Mouse (Mus musculus): ENCODE results near the gene Adgrf1. TPM values are rescaled to one million over a fixed set of nuclear protein-coding genes. Genes with fewer than 3 reads are reported as not detected.

Adgrf1 gene
- polyA plus RNA-seq, 1 experiment from 2014 or later: not detected

DNA sequence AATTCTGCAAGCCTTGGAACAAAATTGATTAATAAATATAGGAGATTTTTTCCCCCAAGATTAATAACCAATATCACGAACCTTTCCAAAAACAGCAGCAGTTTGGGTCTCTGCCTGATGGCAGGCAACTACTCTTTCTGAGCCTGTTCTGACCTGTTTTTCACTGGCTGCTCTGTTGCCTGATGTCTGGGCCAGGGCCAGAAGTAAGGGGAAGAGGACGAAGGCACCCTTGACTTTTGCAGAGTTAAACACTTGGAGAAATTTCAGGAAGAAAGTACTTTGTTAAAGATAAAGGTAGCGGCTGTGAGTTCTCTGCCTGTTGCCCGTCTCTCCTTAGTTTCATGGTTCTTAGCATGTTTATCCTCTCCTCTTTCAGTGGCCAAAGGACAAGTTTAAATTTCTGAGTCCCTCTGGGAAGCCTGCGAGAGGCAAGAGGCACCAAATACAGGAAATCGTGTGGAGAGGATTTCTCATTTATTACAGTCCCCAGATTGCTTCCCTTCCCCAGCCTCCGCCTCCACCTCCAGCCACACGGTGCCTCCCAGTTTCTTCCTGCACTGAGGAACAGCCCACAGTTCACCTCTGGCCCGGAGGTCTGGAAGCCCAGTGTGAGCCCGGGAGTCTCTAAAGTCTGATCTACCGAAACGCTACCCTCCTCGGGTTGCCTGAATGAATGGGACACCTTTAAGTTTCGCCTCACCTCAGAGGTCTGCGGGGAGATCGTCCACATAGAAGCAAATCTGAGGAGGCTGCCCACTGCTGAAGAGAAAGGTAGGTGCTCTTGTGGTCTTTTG is 89.9 kb downstream of the Adgrf1 start, which contains the start of gene Adgrf5:
Gene Adgrf5, plus strand, starts transcription at position 626 of the 794 bp plus-strand sequence.
- Histone ChIP-seq H3K27ac (replicated peaks; ENCODE audit: low read depth, low read length) (no peak within 1 kb of the TSS), H3K9ac (replicated peaks; ENCODE audit: low read length) (no peak within 1 kb of the TSS), H3K4me3 (ENCODE audit: low read depth, low read length) (0 out of 2 replicates have a peak within 1 kb of the TSS, but pooled peaks have one; percentile 5), H3K27me3 (ENCODE audit: control insufficient read depth, insufficient read depth, low read length) (no peaks in the 10 kb centered on the region), H3K36me3 (replicated peaks; ENCODE audit: control insufficient read depth, insufficient read depth, low read depth, low read length) (no peaks in the 10 kb centered on the region), H3K9me3 (replicated peaks; ENCODE audit: control insufficient read depth, low read length) (no peaks in the 10 kb centered on the region), H3K4me2 (ENCODE audit: low read depth, low read length) (no peak within 1 kb of the TSS), H3K4me1 (ENCODE audit: control insufficient read depth, insufficient read depth, low read length) (no peaks in the 10 kb centered on the region)
- DNase-seq (ENCODE audit: low spot score) (no peak), ATAC-seq (replicated peaks; ENCODE audit: insufficient number of reproducible peaks, low FRiP score, low TSS enrichment, low read depth) (no peak)
- 53% methylated on average over 16 of the region's 16 CpGs for WGBS

DNA sequence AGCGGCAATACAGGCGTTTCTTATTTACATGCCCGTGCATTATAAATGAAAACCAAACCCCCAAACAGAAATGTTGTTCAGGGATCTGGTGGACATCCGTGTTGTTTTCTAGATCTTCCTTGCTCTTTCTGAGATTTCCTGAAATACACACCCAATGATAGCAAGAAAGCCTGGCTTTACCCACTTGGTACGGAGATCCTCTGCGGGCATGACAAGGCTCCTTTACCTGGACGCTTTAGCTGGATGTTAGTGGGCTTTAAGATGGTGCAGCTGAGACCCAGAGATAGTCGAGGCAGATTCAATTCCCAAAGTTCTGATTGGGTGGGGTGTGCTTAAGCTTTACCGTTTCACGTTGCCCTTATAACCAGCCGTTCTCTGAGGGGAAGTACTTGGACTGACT is 90.9 kb downstream of the Adgrf1 start:
- ATAC-seq (replicated peaks; ENCODE audit: insufficient number of reproducible peaks, low FRiP score, low TSS enrichment, low read depth) (no peak), DNase-seq (ENCODE audit: low spot score) (no peak)
- Histone ChIP-seq H3K9me3 (replicated peaks; ENCODE audit: control insufficient read depth, low read length) (no peaks in the 10 kb centered on the region), H3K27ac (replicated peaks; ENCODE audit: low read depth, low read length) (no peak overlapping the region), H3K27me3 (ENCODE audit: control insufficient read depth, insufficient read depth, low read length) (no peaks in the 10 kb centered on the region), H3K9ac (replicated peaks; ENCODE audit: low read length) (no peak overlapping the region), H3K4me3 (ENCODE audit: low read depth, low read length) (0 out of 2 replicates have a peak overlapping the region, but pooled peaks have one; percentile 5), H3K4me2 (ENCODE audit: low read depth, low read length) (no peak overlapping the region), H3K36me3 (replicated peaks; ENCODE audit: control insufficient read depth, insufficient read depth, low read depth, low read length) (no peaks in the 10 kb centered on the region), H3K4me1 (ENCODE audit: control insufficient read depth, insufficient read depth, low read length) (no peaks in the 10 kb centered on the region)
- 84% methylated on average over 11 of the region's 11 CpGs for WGBS

DNA sequence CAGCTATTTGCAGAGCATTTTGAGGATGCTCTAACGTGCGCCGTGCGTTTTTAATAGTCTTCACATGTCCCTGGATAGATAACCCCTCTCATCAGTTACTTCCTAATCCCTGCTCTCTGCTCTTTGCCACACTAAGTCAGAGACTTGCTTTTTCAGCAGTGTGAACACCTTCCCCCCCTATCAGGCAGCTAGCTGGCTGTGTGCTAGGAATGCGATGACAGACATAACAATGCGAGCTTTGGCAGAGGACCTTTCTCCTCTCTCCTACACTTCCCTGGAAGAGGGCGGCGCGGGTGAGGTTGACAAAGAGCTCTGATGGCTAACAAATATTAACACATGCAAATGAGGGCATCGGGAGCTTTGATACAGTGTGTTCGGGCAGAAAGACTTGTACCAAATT is 92.2 kb downstream of the Adgrf1 start:
- 62% methylated on average over 11 of the region's 11 CpGs for WGBS
- no peak for ATAC-seq (replicated peaks; ENCODE audit: insufficient number of reproducible peaks, low FRiP score, low TSS enrichment, low read depth)
- no peak overlapping the region for H3K4me3 ChIP-seq (ENCODE audit: low read depth, low read length)
- H3K36me3 ChIP-seq (replicated peaks; ENCODE audit: control insufficient read depth, insufficient read depth, low read depth, low read length): no peaks in the 10 kb centered on the region
- no peak overlapping the region for H3K9ac ChIP-seq (replicated peaks; ENCODE audit: low read length)
- no peaks in the 10 kb centered on the region for H3K4me1 ChIP-seq (ENCODE audit: control insufficient read depth, insufficient read depth, low read length)
- DNase-seq (ENCODE audit: low spot score): no peak
- H3K27me3 ChIP-seq (ENCODE audit: control insufficient read depth, insufficient read depth, low read length): no peaks in the 10 kb centered on the region
- no peak overlapping the region for H3K27ac ChIP-seq (replicated peaks; ENCODE audit: low read depth, low read length)
- no peaks in the 10 kb centered on the region for H3K9me3 ChIP-seq (replicated peaks; ENCODE audit: control insufficient read depth, low read length)
- no peak overlapping the region for H3K4me2 ChIP-seq (ENCODE audit: low read depth, low read length)

DNA sequence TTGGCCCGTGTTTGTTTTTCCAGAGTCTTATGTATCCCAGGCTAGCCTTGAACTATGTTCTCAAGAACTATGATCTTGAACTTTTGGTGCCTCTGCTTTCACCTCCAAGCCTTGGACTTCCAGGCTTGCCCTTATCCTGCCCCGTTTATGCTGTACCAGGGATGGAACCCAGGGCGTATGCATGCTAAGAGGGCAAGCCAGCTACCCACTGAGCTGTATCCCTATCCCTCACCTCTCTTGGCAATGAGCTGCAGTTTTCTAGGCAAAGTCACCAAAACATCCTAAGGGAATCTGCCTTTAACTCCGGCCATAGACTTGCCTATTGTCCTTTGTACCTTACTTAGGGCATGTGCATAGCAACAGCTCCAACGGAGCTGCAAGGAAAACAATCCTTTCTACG is 92.8 kb downstream of the Adgrf1 start:
- no peaks in the 10 kb centered on the region for H3K36me3 ChIP-seq (replicated peaks; ENCODE audit: control insufficient read depth, insufficient read depth, low read depth, low read length)
- H3K27ac ChIP-seq (replicated peaks; ENCODE audit: low read depth, low read length): no peak overlapping the region
- H3K9ac ChIP-seq (replicated peaks; ENCODE audit: low read length): no peak overlapping the region
- WGBS: 62% methylated on average over 6 of the region's 6 CpGs
- no peak for ATAC-seq (replicated peaks; ENCODE audit: insufficient number of reproducible peaks, low FRiP score, low TSS enrichment, low read depth)
- no peak for DNase-seq (ENCODE audit: low spot score)
- H3K4me3 ChIP-seq (ENCODE audit: low read depth, low read length): no peak overlapping the region
- H3K4me2 ChIP-seq (ENCODE audit: low read depth, low read length): no peak overlapping the region
- no peaks in the 10 kb centered on the region for H3K27me3 ChIP-seq (ENCODE audit: control insufficient read depth, insufficient read depth, low read length)
- H3K4me1 ChIP-seq (ENCODE audit: control insufficient read depth, insufficient read depth, low read length): no peaks in the 10 kb centered on the region
- no peaks in the 10 kb centered on the region for H3K9me3 ChIP-seq (replicated peaks; ENCODE audit: control insufficient read depth, low read length)

DNA sequence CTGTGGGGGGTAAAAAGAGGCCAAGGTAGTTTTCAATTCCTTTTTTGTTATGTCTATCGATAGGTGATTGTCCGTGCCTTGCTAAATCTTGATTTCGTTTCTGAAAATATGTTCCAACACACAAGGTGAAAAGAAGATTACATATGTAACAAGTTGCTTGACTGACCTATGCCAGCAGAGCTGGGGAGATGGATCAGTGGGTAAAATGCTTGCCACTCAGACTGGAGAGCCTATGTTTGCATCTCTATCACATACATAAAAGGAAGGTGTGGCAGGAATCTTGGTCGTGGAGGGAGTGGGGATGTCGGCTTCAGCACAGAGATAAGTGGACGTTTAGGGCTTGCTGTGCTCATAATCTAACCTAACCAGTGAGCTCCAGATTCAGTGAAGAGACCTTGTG is 93.8 kb downstream of the Adgrf1 start:
- Histone ChIP-seq H3K4me1 (ENCODE audit: control insufficient read depth, insufficient read depth, low read length) (no peaks in the 10 kb centered on the region), H3K27me3 (ENCODE audit: control insufficient read depth, insufficient read depth, low read length) (no peaks in the 10 kb centered on the region), H3K9ac (replicated peaks; ENCODE audit: low read length) (no peak overlapping the region), H3K4me2 (ENCODE audit: low read depth, low read length) (no peak overlapping the region), H3K27ac (replicated peaks; ENCODE audit: low read depth, low read length) (no peak overlapping the region), H3K9me3 (replicated peaks; ENCODE audit: control insufficient read depth, low read length) (no peaks in the 10 kb centered on the region), H3K4me3 (ENCODE audit: low read depth, low read length) (no peak overlapping the region), H3K36me3 (replicated peaks; ENCODE audit: control insufficient read depth, insufficient read depth, low read depth, low read length) (no peaks in the 10 kb centered on the region)
- ATAC-seq (replicated peaks; ENCODE audit: insufficient number of reproducible peaks, low FRiP score, low TSS enrichment, low read depth): no peak
- DNase-seq (ENCODE audit: low spot score): no peak
- WGBS: 67% methylated on average over 6 of the region's 6 CpGs

DNA sequence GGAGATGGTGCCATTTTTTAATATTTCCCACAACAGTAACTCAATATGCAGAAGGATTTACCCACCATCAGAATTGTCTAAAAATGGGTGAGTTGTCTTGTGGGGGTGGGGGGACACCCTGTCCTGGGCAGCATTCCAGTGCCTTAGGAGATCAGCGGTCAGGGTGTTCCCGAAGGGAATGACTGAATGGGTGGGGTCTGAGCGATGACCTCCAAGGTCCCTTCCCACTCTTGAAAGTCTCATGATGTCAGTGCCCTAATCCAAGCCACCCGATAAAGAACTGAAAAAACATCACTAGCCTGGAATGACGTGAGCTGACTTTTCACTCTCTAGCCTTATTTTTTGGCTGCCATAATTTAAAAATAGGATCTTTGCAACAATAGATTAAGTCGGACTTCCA is 95.2 kb downstream of the Adgrf1 start:
- H3K27ac ChIP-seq (replicated peaks; ENCODE audit: low read depth, low read length): no peak overlapping the region
- no peaks in the 10 kb centered on the region for H3K4me1 ChIP-seq (ENCODE audit: control insufficient read depth, insufficient read depth, low read length)
- H3K27me3 ChIP-seq (ENCODE audit: control insufficient read depth, insufficient read depth, low read length): no peaks in the 10 kb centered on the region
- H3K4me2 ChIP-seq (ENCODE audit: low read depth, low read length): no peak overlapping the region
- no peaks in the 10 kb centered on the region for H3K36me3 ChIP-seq (replicated peaks; ENCODE audit: control insufficient read depth, insufficient read depth, low read depth, low read length)
- ATAC-seq (replicated peaks; ENCODE audit: insufficient number of reproducible peaks, low FRiP score, low TSS enrichment, low read depth) (no peak), DNase-seq (ENCODE audit: low spot score) (no peak)
- WGBS: 81% methylated on average over 6 of the region's 6 CpGs
- no peak overlapping the region for H3K4me3 ChIP-seq (ENCODE audit: low read depth, low read length)
- no peaks in the 10 kb centered on the region for H3K9me3 ChIP-seq (replicated peaks; ENCODE audit: control insufficient read depth, low read length)
- H3K9ac ChIP-seq (replicated peaks; ENCODE audit: low read length): no peak overlapping the region

DNA sequence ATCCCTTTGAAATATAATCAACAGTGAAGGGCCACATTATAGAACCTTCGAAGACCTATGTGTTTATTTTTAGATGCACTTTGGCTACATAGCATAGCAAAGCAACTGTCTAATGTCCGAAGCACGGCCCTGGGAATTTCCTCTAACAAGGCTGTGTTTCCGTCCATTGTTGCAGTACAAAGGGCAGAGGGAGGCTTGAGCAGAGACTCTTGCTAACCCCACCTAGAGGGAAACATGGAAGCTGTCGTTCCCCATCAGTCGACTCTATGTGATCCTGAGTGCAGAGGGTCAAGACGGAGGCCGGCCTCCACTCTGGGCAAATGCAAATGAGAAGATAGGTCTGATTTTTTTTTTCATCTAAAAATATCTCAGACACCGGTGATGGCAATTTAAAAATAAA is 96.4 kb downstream of the Adgrf1 start:
- 69% methylated on average over 9 of the region's 9 CpGs for WGBS
- H3K4me3 ChIP-seq (ENCODE audit: low read depth, low read length): no peak overlapping the region
- no peak overlapping the region for H3K27ac ChIP-seq (replicated peaks; ENCODE audit: low read depth, low read length)
- ATAC-seq (replicated peaks; ENCODE audit: insufficient number of reproducible peaks, low FRiP score, low TSS enrichment, low read depth): no peak
- H3K27me3 ChIP-seq (ENCODE audit: control insufficient read depth, insufficient read depth, low read length): no peaks in the 10 kb centered on the region
- H3K4me2 ChIP-seq (ENCODE audit: low read depth, low read length): no peak overlapping the region
- no peaks in the 10 kb centered on the region for H3K36me3 ChIP-seq (replicated peaks; ENCODE audit: control insufficient read depth, insufficient read depth, low read depth, low read length)
- no peaks in the 10 kb centered on the region for H3K4me1 ChIP-seq (ENCODE audit: control insufficient read depth, insufficient read depth, low read length)
- H3K9me3 ChIP-seq (replicated peaks; ENCODE audit: control insufficient read depth, low read length): no peaks in the 10 kb centered on the region
- H3K9ac ChIP-seq (replicated peaks; ENCODE audit: low read length): no peak overlapping the region
- DNase-seq (ENCODE audit: low spot score): no peak

DNA sequence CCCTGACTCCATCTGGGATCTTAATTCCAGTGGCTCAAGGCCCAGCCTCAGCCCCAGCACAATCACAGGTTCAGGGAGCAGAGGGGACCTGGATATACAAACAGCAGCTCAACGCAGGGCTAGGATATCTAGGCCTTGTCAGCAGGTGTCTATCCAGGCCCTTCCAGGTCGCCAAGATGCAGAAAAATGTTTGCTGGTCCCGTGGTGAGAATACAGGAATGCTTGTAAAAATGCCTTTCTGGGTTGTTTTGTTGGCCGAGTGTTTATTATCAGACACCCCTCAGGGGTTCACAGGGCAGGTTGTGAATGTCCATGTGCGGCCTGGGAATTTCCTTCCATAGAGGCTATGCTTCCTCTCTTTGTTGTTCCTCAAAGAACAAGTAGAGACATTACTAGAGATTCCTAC is 98.0 kb downstream of the Adgrf1 start:
- ATAC-seq (replicated peaks; ENCODE audit: insufficient number of reproducible peaks, low FRiP score, low TSS enrichment, low read depth) (no peak), DNase-seq (ENCODE audit: low spot score) (no peak)
- whole genome bisulfite sequencing: 61% methylated on average over 5 of the region's 5 CpGs
- H3K27ac ChIP-seq (replicated peaks; ENCODE audit: low read depth, low read length): no peak overlapping the region
- H3K4me1 ChIP-seq (ENCODE audit: control insufficient read depth, insufficient read depth, low read length): no peaks in the 10 kb centered on the region
- no peak overlapping the region for H3K4me3 ChIP-seq (ENCODE audit: low read depth, low read length)
- no peaks in the 10 kb centered on the region for H3K36me3 ChIP-seq (replicated peaks; ENCODE audit: control insufficient read depth, insufficient read depth, low read depth, low read length)
- no peaks in the 10 kb centered on the region for H3K27me3 ChIP-seq (ENCODE audit: control insufficient read depth, insufficient read depth, low read length)
- no peak overlapping the region for H3K4me2 ChIP-seq (ENCODE audit: low read depth, low read length)
- H3K9ac ChIP-seq (replicated peaks; ENCODE audit: low read length): no peak overlapping the region
- H3K9me3 ChIP-seq (replicated peaks; ENCODE audit: control insufficient read depth, low read length): no peaks in the 10 kb centered on the region
